Mouse (Mus musculus) ES-E14 (cell line): ENCODE data around the gene L2hgdh.

Experiments
- CHD2 ChIP-seq: IDR thresholded peaks from 2 replicates; pipeline ENCODE4 v1.6.1; 2014; ENCODE audit warnings: mild to moderate bottlenecking, low read depth, low read length, inconsistent platforms
- HCFC1 ChIP-seq: IDR thresholded peaks from 2 replicates; pipeline ENCODE4 v1.6.1; 2012; ENCODE audit warnings: low read length, inconsistent platforms, borderline replicate concordance; ENCODE audit not compliant: insufficient read depth
- MAFK ChIP-seq: IDR thresholded peaks from 2 replicates; pipeline ENCODE4 v1.6.1; 2014; ENCODE audit warnings: mild to moderate bottlenecking, low read depth, low read length, inconsistent platforms; ENCODE audit not compliant: insufficient read depth
- ZC3H11A ChIP-seq: IDR thresholded peaks from 2 replicates; pipeline ENCODE4 v1.6.1; 2012; ENCODE audit warnings: low read depth, mild to moderate bottlenecking, inconsistent platforms, low read length, borderline replicate concordance
- ZNF384 ChIP-seq: IDR thresholded peaks from 2 replicates; pipeline ENCODE4 v1.6.1; 2012; ENCODE audit warnings: low read depth, low read length, inconsistent platforms

DNA sequence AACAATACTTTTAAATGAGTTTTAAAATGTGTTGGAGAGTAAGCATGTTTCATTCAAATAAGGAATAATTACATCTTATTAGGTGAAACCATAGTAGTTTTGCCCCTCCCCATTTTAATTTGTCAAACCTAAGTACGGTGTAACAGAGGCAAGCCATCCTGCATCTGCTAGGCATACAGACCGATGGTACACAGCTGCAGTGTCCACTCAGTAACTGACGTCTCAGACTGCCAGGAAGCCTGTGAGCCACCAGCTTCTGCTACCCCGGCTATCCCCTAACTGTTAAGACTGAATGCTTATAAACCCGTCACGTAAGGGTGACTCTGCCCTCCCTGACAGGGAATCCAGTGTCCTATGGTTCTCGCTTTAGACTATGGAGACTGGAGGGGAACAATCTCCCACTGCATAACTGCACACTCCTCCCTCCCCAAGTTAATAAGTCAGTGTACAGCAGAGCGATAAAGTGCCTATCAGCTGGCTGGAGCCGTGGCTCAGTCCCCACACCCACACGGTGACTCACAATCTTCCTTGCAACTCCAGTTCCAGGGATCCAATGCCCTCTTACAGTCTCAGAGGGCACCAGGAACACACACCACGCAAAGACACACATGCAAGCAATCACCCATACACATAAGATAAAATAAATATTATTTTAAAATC lies 19.7 kb downstream of the L2hgdh start:
- no peak for TF ChIP-seq HCFC1
- no peak for TF ChIP-seq MAFK
- no peak for TF ChIP-seq ZNF384
- no peak for TF ChIP-seq ZC3H11A
- no peak for TF ChIP-seq CHD2
